Mouse (Mus musculus) embryonic fibroblast, embryonic 13.5 days (primary cell): ENCODE measurements at regions not wholly inside any gene's neighbourhood (a gene's known extent, or its start where the extent isn't known, plus 50 kb on each side); places are given as distances from the start of the nearest gene placed in this dataset.

Source experiments
- CTCF ChIP-seq: IDR thresholded peaks from 2 replicates; pipeline ENCODE4 v1.5.1; 2011; ENCODE audit warnings: mild to moderate bottlenecking, control low read depth, low read length, moderate library complexity, borderline replicate concordance; ENCODE audit not compliant: insufficient read depth
- POLR2A ChIP-seq: IDR thresholded peaks from 2 replicates; pipeline ENCODE4 v1.6.1; 2011; ENCODE audit warnings: low read depth, mild to moderate bottlenecking, control low read depth, low read length, moderate library complexity

GRCm38 (mm10) chr16:76643801-76644200, 270.2 kb upstream of the Nrip1 start:
- TF ChIP-seq POLR2A: no peak
- no peak for TF ChIP-seq CTCF
